Mouse (Mus musculus) heart, adult 2 months (tissue): ENCODE data around the gene Apba2.

Experiments
- CTCF ChIP-seq: fragments of 200-600 bp; IDR thresholded peaks from 2 replicates; pipeline ENCODE4 v1.8.1; 2022; ENCODE audit warnings: antibody characterized with exemption, mild to moderate bottlenecking, moderate library complexity
- EP300 ChIP-seq: fragments of 200-500 bp; IDR thresholded peaks from 2 replicates; pipeline ENCODE4 v1.6.1; 2011; ENCODE audit warnings: low read depth, low read length, control low read depth; ENCODE audit not compliant: insufficient read depth
- POLR2A ChIP-seq: fragments of 200-500 bp; IDR thresholded peaks from 2 replicates; pipeline ENCODE4 v1.6.1; 2011; ENCODE audit warnings: mild to moderate bottlenecking, low read depth, low read length, control low read depth; ENCODE audit not compliant: insufficient read depth

GRCm38 (mm10) chr7:64515891-64516290, 14.4 kb downstream of the Apba2 start:
- TF ChIP-seq CTCF (no peak), EP300 (no peak), POLR2A (no peak)
